Mouse (Mus musculus) heart, adult 2 months (tissue): ENCODE measurements at regions not wholly inside any gene's neighbourhood (a gene's known extent, or its start where the extent isn't known, plus 50 kb on each side); places are given as distances from the start of the nearest gene placed in this dataset.

Experiments
- CTCF ChIP-seq: fragments of 200-600 bp; IDR thresholded peaks from 2 replicates; pipeline ENCODE4 v1.8.1; 2022; ENCODE audit warnings: antibody characterized with exemption, mild to moderate bottlenecking, moderate library complexity
- POLR2A ChIP-seq: fragments of 200-500 bp; IDR thresholded peaks from 2 replicates; pipeline ENCODE4 v1.6.1; 2011; ENCODE audit warnings: mild to moderate bottlenecking, low read depth, low read length, control low read depth; ENCODE audit not compliant: insufficient read depth

DNA sequence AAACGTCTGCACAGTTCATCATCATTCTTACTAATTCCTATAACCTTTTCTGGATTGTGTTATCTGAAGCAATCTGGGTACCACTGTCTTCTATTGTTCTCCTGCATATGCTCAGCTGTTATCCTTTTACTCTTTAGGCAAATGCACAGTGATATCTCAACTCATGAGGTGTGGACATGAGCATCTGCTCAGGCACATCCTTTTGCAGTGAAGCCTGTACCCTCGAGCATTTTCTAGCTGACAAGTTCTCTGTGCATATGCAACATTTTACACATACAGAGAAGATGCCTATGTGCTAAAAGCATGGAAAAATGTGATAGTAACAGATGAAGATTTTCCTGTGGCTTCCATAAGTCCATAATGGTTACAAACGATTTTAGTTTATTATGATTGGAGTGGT is 384.4 kb upstream of the Celf2 start:
- no peak for TF ChIP-seq POLR2A
- TF ChIP-seq CTCF = no peak
